Mouse (Mus musculus): ENCODE data around the gene Mturn.

The Mturn gene

DNA sequence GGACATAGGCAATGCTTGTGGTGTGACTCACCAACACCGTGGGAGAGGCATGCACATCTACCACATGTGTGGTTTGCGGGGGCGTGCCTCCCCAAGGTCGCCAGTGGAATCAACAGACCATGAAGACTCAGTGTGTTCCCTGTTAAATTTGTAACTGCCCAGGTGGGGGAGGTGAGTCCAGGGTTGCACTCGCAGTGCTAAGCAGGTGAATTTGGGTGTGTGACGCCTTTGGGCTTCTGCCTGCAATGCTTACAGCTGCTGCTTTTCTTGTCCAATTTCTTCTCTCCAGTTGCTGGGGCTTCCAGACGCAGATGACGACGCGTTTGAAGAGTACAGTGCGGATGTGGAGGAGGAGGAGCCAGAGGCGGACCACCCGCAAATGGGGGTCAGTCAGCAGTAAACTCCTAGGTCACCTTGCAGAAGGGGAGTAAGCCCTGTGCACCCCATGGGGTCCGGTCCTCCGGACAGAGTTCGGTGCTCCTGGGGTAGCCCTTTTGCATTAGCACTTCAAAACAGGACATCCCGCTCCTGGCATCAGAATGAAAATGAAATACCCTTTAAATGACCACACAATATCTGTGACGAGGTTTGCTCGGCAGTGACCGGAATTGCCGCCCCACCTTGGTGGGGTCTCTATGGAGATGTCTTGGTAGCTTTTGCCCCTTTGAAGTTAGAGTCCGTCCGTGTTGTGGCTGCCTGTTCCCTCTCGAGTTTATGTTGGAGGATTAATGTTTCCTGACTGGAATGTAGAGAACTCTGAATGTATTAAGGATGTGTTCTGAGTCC, 17.5 kb downstream of the Mturn start:
- peak; percentile 27 to 44 for DNase-seq

DNA sequence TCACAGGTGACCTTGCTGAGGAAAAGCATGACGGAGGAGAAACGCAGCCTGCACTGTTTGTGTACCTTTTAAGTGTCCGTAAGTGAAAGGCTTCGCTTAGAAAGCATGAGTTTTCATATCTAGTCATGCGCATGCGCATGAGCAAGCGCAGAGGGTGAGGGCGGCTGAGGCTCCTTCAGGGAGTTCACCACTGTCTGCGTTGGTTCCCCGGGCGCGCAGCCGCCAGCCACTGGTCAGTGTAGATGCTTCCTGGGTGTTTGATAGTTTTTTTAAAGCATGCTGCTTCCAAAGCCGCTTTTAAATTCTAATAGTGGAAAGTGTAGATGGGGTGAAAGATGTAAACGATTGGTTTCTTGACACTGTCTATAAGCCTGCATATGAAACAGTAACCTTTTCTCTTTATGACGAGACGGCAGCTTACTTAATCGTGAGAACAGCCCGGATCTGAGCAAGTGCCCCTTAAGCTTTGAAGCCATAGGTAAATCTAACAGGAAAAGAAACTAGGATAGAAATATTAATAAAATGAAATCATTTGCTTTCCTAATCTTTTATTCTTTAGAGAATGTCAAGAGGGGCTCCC, 18.1 kb downstream of the Mturn start:
- peak; percentile 73 to 82 for DNase-seq

DNA sequence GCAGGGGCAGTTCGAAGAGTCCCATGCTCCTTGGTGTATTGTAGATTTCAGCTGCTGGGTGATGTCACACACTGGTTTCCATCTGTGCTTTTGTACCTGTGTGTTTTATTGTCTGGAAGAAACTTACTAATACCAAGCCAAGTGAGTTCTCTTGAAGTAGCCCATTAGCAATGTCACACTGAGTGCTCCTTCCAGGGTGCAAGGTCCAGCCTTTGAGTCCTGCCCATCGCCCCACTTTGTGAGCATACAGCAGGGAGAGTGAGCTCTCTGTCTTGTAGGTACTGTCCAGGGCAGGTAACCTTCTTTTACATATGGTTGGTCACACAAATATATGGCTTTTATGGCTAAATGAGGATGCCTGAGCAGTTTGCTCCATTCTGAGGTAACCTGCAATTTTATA, 19.1 kb downstream of the Mturn start:
- no peak for DNase-seq

DNA sequence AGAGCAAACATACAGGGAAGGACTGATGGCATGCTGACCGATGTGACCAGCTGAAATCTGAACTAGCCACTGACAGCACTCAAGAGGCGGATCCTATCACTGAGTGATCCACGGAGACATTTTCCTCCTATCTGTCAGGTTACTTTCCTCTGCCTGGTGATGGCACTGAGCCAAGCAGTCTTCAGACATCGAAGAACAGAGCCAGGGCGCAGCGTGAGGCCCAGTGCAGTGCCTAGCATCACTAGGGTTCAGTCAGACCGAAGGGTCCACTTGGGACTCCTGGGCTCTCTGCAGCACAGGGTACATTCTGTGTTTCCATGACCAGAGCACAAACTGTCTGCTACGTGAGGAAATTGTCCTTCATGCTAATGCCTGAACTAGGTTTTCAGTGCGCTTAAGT, 20.5 kb downstream of the Mturn start:
- no peak for DNase-seq

DNA sequence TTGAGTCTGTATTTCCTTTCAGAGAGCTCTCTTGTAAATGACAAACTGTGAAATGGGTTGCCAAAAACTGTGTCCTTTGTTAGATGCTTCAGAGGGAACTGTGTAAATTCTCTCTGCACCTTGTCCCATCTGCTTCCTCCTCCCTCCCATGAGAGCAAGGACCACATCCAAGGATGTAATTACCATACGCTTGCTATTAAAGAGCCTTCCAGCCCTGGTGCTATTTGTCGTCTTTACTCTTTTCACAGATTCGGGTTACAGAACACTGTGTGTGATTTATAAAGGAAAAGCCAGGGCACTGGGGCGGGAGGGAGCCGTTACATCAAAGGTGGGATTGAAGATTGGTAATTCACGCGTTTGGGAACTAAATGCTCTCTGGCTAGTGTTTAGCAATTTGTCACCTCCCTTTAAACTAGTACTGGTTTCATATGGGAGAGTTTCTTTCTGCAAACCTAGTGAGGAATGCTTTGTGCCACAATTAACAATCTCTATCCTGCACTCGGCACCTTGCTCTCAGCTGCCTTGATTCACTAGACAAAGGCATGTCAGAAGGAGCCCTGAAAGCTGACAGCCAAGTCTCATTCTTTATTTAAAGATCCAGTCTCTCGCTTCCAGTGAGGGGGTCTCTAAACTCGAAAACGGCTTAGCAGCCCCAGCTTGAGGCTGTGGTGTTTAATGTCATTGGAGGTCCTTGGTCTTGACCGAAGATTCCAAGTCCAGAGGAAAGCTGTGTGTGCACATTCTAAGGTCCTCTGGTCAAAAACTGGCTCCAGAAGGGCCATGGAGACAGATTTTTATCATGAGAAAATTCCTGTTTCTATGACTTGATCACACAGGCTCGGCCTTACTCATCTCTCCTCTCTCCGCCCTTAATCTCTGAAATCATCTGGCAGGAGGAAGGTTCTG, 22.5 kb downstream of the Mturn start:
- DNase-seq = no peak

DNA sequence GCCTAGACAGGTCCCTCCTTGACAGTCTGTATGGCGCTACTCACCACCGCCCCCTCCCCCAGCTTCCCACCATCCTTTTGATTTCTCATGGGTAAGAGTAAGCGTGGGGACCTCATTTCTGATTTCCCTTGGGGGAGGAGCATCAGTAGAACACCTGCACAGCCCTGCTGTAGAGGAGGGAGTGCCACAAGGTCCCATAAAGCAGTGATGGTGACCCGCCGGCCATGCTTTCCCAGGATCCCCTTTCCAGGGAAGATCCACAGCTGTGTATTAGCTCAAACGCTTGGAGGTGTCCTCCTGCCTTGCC, 23.1 kb downstream of the Mturn start:
- DNase-seq = no peak

DNA sequence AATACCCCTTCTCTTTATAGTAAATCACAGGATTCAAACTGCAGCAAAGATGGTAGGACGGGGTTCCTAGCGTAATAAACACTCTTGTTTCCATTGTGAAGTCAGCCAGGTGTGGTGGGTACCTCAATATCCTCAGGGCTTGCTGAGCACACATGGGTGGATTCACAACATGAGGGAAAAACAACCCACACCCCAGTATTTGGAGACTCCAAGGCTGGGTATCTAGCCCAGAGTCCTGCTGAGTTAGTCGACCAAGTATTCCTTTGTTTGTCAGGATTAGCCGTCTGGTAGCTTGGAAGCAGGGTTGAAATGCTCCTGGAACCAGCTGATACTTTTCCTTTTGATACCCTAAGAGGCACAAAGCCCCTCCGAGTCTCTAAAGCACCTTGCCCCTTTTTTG, 23.4 kb downstream of the Mturn start:
- DNase-seq = no peak

DNA sequence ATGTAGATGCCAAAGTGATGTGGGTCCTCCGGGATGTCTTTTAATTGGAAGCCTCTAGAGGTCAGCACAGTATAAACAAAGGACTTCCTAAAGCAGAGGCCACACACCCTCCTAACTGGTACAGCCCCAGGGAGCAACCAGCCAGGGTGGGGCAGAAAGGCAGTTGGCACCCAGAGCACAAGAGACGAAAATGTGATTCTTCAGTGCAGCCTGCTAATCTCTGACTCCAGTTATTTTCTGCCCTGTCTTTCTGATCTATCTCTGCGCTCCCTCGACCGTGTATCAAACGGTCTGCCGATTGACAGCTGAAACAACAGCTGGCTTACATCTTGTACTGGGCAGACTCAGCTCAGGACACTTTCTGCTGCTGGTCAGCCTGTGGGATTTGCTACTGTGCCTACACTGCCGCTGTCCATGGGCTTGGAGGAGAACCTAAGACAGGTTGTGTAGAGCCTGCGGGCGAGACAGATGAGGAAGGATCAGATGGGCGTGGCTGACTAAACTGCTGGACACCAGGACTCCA, 24.0 kb downstream of the Mturn start:
- peak; percentile 24 to 62 for DNase-seq

DNA sequence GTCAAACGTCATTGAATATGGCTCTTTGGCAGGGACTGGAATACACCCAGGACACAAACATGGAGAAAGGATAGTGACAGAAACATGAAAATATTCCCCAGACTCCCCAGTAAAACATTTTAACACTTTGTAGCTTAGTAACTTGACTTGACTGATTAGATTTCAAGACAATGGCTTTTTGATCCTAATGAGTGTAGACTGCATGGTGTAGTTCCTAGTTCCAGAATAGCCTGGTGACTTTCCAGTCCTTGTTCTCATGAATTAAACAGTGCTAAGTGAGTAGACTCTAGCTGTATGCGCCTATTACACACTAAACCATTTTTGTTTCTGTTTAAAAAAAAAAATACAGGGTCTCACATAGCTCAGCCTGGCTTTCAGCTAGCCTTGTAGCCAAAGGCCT, 24.7 kb downstream of the Mturn start:
- no peak for DNase-seq

DNA sequence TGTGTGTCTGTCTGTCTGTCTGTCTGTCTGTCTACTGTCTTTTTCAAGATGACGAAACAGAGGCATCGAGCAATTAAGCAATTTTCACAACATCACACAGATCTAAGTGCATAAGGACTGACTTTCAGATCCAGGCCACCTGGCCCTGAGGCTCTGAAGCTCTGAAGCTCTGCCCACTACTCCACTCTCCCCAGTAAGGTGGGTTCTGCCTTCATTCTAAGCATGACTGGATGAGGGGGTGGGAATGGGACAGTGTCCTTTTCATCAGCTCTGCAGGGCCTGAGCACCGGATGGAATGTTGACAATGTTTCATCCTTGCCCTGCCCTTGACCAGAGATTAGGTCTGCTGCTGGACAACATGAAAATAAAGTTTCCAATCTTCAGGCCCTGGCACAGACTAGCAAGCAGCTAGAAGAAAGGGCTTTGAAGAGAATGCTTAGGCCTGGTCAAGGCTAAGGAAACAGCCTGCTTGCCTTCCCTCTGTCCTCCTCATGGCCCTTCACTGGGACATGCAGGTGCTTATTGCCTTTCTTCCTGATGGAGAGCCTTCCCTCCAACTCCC, 25.3 kb downstream of the Mturn start:
- DNase-seq = no peak

DNA sequence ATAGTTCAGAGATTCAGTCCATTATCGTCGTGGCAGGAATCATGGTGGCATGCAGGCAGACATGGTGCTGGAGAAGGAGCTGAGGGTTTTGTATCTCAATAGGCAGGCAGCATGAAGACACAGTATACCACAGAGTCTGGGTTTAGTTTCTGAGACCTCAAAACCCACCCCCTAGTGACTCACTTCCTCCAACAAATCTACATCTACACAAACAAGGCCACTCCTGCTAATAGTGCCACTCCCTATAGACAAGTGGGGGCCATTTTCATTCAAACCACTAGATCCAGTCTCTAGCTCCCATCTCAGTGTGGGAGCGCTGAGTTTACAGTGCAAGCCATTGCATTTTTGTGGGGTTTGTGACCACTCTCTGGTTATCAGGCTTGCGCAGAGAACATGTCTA, 27.2 kb downstream of the Mturn start:
- DNase-seq = no peak

DNA sequence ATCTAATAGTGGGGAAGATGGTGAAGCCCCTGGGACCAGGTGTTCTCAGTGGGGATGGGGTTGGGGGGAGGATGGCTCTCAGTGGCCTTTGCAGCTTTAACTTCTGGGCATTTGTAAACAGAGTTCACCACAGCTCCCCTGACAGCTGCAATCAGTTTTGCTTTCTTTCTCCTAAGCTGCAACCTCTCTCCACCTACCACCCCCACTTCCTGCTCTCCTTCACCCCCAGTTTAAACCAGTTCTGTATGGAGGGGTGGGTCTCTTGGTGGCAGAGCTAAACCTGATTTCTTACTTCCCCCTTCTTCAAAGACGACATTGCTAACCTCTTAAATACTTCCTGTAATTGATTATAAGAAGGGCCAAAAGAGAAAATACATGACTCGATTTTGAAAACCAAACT, 34.3 kb downstream of the Mturn start:
- peak; percentile 26 to 49 for DNase-seq

DNA sequence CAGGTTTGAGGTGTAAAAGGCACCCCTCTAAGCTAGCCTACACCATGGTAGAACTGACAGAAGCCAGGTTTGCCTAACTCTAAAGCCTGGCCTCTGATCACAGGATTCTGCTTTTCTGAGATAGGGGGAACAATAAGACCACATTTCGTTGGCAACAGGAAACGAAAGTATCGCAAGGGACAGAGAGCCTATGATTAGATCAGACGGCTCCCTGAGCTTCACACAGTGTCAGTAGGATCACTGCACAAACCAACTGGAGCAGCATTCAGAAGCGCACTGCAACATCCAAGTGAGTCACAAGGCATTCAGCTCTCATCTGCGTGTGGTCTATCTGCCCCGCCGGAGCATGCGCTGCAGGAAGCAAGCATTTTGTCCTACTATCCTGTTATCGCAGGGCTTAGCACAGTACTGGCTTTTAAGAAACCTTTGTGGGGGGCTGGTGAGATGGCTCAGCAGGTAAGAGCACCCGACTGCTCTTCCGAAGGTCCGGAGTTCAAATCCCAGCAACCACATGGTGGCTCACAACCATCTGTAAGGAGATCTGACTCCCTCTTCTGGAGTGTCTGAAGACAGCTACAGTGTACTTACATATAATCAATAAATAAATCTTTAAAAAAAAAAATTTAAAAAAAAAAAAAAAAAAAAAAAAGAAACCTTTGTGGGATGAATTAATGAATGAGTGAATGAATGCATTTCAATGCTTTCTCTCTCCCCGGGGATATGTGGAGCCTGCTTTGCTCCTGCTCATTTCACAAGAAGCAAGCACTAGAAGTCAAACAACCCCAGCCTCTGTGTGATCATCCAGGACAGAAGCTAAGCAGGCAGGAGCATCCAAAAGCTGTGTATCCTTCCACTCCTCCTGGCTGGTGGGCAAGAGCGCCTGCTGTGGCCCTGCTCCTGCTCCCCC, 37.6 kb downstream of the Mturn start:
- peak; percentile 25 to 39 for DNase-seq

DNA sequence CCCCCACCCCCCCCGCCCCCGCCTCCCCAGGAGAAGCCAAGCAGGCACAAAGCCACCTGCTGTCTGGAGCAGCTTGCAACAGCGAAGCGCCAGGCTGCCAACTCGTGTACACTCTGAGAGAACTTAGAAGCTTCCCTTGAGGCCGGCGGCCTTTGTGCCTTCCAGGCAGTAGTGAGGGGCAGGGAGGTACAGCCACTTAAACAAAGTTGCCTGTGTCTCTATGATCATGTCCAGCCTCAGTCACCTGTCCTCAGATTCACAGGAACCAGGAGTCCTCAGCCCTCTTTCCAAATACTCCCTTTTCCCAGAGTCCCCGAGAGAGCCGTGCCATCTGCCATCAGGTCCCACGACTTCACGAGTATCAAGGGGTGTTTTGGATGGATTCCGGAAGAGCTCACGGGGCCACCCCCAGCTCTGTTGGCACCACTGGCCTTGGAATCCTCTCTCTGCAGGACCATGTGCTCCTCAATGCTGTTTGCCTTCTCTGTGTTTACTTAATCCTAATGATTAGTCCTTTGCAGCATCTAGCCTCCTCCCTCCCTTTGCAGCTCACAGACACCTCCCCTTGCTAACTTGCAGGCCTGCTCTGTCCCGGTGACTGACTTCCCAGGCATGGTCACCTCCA, 38.4 kb downstream of the Mturn start:
- peak; percentile 27 to 44 for DNase-seq

DNA sequence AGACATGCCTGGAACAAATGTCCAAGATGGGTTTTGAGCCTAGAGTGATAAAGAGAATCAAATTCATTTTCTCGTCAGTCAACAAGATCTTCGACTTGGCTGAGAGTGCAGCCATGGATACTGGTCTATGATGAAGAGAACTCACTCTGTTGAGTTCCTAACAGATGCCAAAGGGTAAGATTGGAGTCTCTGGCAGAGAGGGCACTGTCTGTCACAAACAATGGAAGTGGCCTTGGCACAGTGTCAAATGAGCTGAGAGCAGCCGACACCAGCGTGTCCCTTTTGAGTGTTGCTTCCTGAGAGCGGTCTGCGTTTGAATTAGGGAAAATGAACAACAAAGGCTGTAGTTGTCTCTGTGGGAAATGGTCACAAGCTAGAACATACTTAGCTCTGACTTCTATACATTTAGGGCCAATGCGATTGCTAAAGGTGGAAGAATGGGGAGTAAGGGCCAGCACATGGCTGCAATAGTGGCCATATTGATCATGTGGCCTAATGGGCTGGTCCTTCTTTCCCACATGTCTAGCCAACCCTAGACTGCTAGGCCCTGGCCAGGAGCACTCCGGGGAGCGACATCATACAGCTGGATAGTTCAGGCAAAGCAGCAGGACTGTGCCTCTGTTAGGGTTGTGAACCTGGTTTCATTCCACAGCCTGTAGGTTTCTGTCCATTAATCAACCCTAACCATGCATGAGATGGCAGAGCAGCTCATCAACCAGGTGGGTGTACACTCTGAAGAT, 39.3 kb downstream of the Mturn start:
- DNase-seq = no peak

DNA sequence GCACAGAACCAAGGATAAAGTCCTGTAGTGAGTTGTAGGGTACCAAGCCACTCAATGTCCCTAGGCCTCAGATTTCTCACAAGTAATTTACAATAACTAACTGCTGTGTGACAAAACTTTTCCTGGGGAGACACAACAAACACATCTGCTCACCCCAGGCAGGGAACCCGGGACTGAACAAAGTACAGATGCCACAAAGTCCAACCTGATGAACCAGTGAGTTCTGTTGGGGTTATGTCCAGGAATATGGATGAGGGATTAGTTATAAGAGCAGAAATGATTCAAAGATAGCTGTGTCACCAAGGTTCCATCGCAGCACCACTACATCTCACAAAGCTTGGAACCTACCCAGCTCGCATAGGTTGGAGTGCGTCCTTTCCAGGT, 39.8 kb downstream of the Mturn start:
- DNase-seq = no peak

DNA sequence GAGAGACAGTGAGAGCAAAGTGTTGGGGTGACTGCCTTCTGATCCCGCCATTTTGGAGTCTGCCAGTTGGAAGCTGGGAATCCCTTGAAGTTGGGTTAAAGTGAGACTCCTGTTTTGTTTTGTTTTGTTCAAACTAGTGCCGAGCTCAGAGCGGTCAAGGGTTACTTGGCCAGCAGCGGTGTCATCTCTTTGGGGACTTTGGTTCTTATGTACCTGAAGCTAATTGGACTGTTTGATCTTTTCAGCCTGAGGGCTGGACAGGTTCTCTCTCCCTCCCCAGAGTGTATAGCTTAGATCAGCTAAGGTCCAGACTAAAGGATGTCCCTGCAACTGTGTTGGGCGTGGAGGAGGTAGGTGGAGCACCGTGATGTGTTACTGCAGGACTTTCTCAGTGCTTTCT, 44.9 kb downstream of the Mturn start:
- no peak for DNase-seq

DNA sequence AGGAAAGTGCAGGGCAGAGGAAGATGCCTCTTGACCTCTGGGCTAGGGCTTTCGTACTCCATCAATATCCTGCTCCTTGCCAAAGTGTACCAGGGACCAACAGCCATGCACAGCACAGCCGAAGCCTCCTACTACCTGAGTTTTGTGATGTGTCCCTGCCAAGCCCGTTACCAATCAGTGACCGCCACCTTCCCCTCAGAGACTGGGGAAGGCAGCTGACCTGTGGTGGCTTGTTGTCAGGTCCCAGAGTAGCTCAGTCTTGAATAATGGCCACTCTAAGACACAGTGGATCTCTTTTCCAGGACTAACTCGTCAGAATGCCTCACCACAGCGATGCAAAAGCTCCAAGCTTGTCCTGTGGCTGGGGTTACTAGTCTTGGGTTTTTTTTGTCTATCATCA, 45.4 kb downstream of the Mturn start:
- DNase-seq = no peak

DNA sequence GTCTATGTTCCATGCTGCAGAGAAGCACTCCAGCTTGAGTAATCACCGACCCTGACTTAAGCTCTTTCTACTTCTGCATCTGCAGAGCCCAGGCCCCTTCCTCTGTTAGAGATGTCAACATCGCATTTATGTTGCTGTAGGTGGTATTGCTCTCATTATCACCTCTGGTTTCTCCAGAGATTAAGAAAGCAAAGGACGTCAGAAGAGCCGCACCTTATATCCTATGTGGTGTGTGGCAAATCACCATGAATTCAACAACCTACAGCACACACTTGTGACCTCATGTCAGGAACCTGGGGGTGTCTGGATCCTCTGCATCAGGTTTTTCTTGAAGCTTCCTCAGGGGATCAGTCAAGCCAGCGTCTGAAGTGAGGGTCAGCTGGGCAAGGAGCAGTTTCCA, 46.0 kb downstream of the Mturn start:
- DNase-seq = no peak

DNA sequence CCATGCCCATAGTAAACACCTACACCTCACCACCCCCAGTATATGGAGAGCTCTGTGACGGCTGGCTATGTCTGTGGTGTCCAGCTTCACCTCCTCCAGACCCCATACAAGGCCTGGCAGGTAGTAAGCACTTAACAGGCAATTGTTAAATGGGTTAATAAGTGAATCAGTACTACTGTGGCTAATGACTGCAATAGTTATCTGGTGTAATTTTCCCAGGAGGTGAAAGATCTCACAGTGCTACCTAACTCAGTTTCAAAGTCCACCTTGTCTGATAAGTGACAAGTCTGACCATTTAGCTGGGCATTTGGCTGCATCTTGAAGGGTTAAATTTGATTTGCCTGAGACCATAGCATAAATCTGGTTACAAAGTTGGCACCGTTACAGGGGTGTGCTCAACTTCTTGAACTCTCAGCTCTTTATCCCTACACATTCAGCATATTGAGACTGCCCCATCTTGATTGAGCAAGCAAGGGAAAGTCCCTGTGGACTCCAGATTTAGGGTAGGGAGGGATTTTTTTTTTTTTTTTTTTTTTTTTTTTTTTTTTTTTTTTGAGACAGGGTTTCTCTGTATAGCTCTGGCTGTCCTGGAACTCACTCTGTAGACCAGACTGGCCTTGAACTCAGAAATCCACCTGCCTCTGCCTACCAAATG, 48.2 kb downstream of the Mturn start:
- no peak for DNase-seq

DNA sequence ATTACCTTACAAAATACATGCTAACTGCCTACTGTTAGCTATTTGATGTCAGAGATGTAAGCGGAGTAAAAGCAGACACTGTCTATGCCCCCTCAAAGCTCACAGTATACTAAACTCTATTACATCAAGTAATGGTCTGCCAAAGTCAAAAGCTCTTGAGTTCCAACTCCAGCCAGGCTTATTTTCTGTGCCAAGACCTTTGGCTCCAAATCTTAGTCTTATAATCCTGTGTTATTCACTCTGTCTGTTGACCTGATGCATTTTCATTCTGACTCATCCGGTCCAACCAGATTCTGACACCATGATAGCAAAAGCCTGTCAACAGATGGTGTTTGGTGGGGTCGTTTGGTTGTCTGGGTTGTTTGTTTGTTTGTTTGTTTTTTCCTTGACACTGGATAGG, 50.3 kb downstream of the Mturn start:
- no peak for DNase-seq

Data from thymus, adult 18-20 months (tissue).